Mouse (Mus musculus) heart, adult 2 months (tissue): Measurements from ENCODE around the gene BC030499. TPM values are rescaled to one million over a fixed set of nuclear protein-coding genes. Genes with fewer than 3 reads are reported as not detected.

Experiments
- DNase-seq, 2 experiments: peaks; one replicate each; pipeline ENCODE4 v3.0.0; 2021
- H3K27ac ChIP-seq: fragments of 200-600 bp; 2 replicates; pipeline ENCODE4 v1.8.1; 2022
- H3K27me3 ChIP-seq: fragments of 200-500 bp; 2 replicates; pipeline ENCODE4 v1.6.1; 2012; ENCODE audit warnings: mild to moderate bottlenecking, low read length, inconsistent platforms, mixed read lengths; ENCODE audit not compliant: control insufficient read depth, insufficient read depth
- H3K36me3 ChIP-seq: fragments of 200-500 bp; 2 replicates; pipeline ENCODE4 v1.6.1; 2012; ENCODE audit warnings: low read length, inconsistent platforms; ENCODE audit not compliant: control insufficient read depth, insufficient read depth
- H3K4me1 ChIP-seq: fragments of 200-500 bp; 2 replicates; pipeline ENCODE4 v1.6.1; 2011; ENCODE audit warnings: low read length; ENCODE audit not compliant: control insufficient read depth, insufficient read depth
- H3K4me3 ChIP-seq: fragments of 200-600 bp; 2 replicates; pipeline ENCODE4 v1.8.1; 2022
- H3K79me2 ChIP-seq: fragments of 200-500 bp; replicated peaks from 2 replicates; pipeline ENCODE4 v1.6.1; 2012; ENCODE audit warnings: mild to moderate bottlenecking, inconsistent platforms, low read length, moderate library complexity, mixed read lengths; ENCODE audit not compliant: control insufficient read depth, insufficient read depth
- H3K9ac ChIP-seq: fragments of 200-500 bp; 2 replicates; pipeline ENCODE4 v1.6.1; 2012; ENCODE audit warnings: low read depth, mild to moderate bottlenecking, control low read depth, inconsistent platforms, low read length, mixed read lengths
- CTCF ChIP-seq: fragments of 200-600 bp; IDR thresholded peaks from 2 replicates; pipeline ENCODE4 v1.8.1; 2022; ENCODE audit warnings: antibody characterized with exemption, mild to moderate bottlenecking, moderate library complexity
- EP300 ChIP-seq: fragments of 200-500 bp; IDR thresholded peaks from 2 replicates; pipeline ENCODE4 v1.6.1; 2011; ENCODE audit warnings: low read depth, low read length, control low read depth; ENCODE audit not compliant: insufficient read depth
- POLR2A ChIP-seq: fragments of 200-500 bp; IDR thresholded peaks from 2 replicates; pipeline ENCODE4 v1.6.1; 2011; ENCODE audit warnings: mild to moderate bottlenecking, low read depth, low read length, control low read depth; ENCODE audit not compliant: insufficient read depth
- WGBS: fragments of 180-500 bp; shearing (Covaris S2); methylation state at CpG from one replicate; pipeline ENCODE4 v1.1.7; 2018; 5-methylcytosine and 5-hydroxymethylcytosine counted together
- intact Hi-C: fragments of 180-260 bp; cut with DNase I; formaldehyde crosslinking; loops from one replicate; pipeline ENCODE4 v1.15.1; 2025
- polyA plus RNA-seq: library from polyadenylated mRNA; depleted of rRNA; stranded (reverse); fragments of >200 nt; gene quantifications from 2 replicates; pipeline ENCODE4 v1.2.3, GENCODE M21; 2012
- total RNA-seq, 2 experiments: library from RNA; stranded (reverse); gene quantifications; 2 replicates each; pipeline ENCODE4 v1.2.3; 2021

BC030499 gene
- total and polyA plus RNA-seq, 3 experiments, result 0.37 to 0.75 (median 0.65) TPM

GRCm38 (mm10) chr11:78256618-78257017 is 34.0 kb upstream of the BC030499 start:
- DNase-seq, result no peak
- H3K79me2 ChIP-seq, result 0 out of 2 replicates have a peak, but pooled peaks cover 1% of the 10 kb centered on the region
- no peaks in the 10 kb centered on the region for H3K27me3 ChIP-seq
- peak; percentile 39 for TF ChIP-seq CTCF
- no peak for TF ChIP-seq POLR2A
- 100% methylated on average over 1 of the region's 1 CpGs for WGBS
- intact Hi-C loops, result no loop called here
- H3K4me1 ChIP-seq, result no peaks in the 10 kb centered on the region
- no peak overlapping the region for H3K9ac ChIP-seq
- no peak overlapping the region for H3K4me3 ChIP-seq
- no peak overlapping the region for H3K27ac ChIP-seq
- H3K36me3 ChIP-seq, result no peaks in the 10 kb centered on the region

- DNase-seq, result no peak
- 78% methylated on average over 2 of the region's 2 CpGs for WGBS
- H3K9ac ChIP-seq, result no peak overlapping the region
- H3K4me1 ChIP-seq, result peaks cover 1% of the 10 kb centered on the region
- H3K4me3 ChIP-seq, result peak overlapping the region; percentile 39
- peak overlapping the region; percentile 48; the same call in 1 of the 2 replicates for H3K27ac ChIP-seq
- H3K36me3 ChIP-seq, result peaks cover 27% of the 10 kb centered on the region
- peaks cover 1% of the 10 kb centered on the region; the same call in 1 of the 2 replicates for H3K79me2 ChIP-seq
- TF ChIP-seq CTCF (no peak), EP300 (no peak), POLR2A (no peak)
- intact Hi-C loops, result loop anchor here (1.0 to 5.0 kb wide), 3 partner anchors 14 to 87 kb away; partner anchors contain the start of gene Pigs
- no peaks in the 10 kb centered on the region for H3K27me3 ChIP-seq
Observed at GRCm38 (mm10) chr11:78260489-78261258, 30.0 kb upstream of the BC030499 start.

- peaks cover 1% of the 10 kb centered on the region; the same call in 1 of the 2 replicates for H3K79me2 ChIP-seq
- peak; percentile 95 to 96 for DNase-seq
Observed at GRCm38 (mm10) chr11:78261380-78262352, 29.0 kb upstream of the BC030499 start, which contains the start of gene 2610507B11Rik. 2610507B11Rik (plus strand) TSS chr11:78261752.

GRCm38 (mm10) chr11:78262550-78262949 is 28.1 kb upstream of the BC030499 start:
- H3K36me3 ChIP-seq, result peaks cover 27% of the 10 kb centered on the region
- H3K27ac ChIP-seq, result peak overlapping the region; percentile 90; the same call in 1 of the 2 replicates

More at GRCm38 (mm10) chr11:78261380-78262352, 29.0 kb upstream of the BC030499 start, which contains the start of gene 2610507B11Rik:
- peaks cover 27% of the 10 kb centered on the region for H3K36me3 ChIP-seq
- H3K4me3 ChIP-seq, result peak within 1 kb of the TSS; percentile 90
- H3K9ac ChIP-seq, result peak within 1 kb of the TSS; percentile 96
- H3K27ac ChIP-seq, result peak within 1 kb of the TSS; percentile 90
- intact Hi-C loops, result loop anchor here (5.0 kb wide), 2 partner anchors 66 to 86 kb away; partner anchors contain the start of gene Pigs
- WGBS, result under 1% methylated on average over 112 of the region's 115 CpGs
- TF ChIP-seq CTCF (0 out of 2 replicates have a peak, but pooled peaks have one; percentile 1), EP300 (no peak), POLR2A (peak; percentile 78)
- H3K4me1 ChIP-seq, result peaks cover 1% of the 10 kb centered on the region
- no peaks in the 10 kb centered on the region for H3K27me3 ChIP-seq

GRCm38 (mm10) chr11:78265571-78265970 is 25.1 kb upstream of the BC030499 start:
- Histone ChIP-seq H3K27me3 (no peaks in the 10 kb centered on the region), H3K9ac (no peak overlapping the region), H3K4me1 (peaks cover 1% of the 10 kb centered on the region), H3K36me3 (peaks cover 27% of the 10 kb centered on the region), H3K79me2 (peaks cover 3% of the 10 kb centered on the region; the same call in 1 of the 2 replicates), H3K27ac (no peak overlapping the region), H3K4me3 (no peak overlapping the region)
- TF ChIP-seq EP300 (no peak), POLR2A (no peak), CTCF (no peak)
- intact Hi-C loops, result no loop called here
- WGBS, result 78% methylated on average over 6 of the region's 6 CpGs
- DNase-seq, result no peak

More at GRCm38 (mm10) chr11:78262550-78262949, 28.1 kb upstream of the BC030499 start:
- TF ChIP-seq EP300, result no peak
- TF ChIP-seq CTCF, result peak; percentile 76
- whole genome bisulfite sequencing, result 3% methylated on average over 8 of the region's 8 CpGs
- H3K9ac ChIP-seq, result no peak overlapping the region; the same call in 1 of the 2 replicates
- intact Hi-C loops, result loop anchor here (5.0 kb wide), 2 partner anchors 65 to 85 kb away; partner anchors contain the start of gene Pigs
- no peaks in the 10 kb centered on the region for H3K27me3 ChIP-seq
- peak; percentile 48 to 52 for DNase-seq
- peaks cover 1% of the 10 kb centered on the region for H3K4me1 ChIP-seq
- H3K79me2 ChIP-seq, result peaks cover 1% of the 10 kb centered on the region; the same call in 1 of the 2 replicates
- H3K4me3 ChIP-seq, result peak overlapping the region; percentile 90
